Mouse (Mus musculus): Measurements from ENCODE around the gene Cdkn3.

GRCm38 (mm10) chr14:46755851-46756250, 4.5 kb upstream of the Cdkn3 start:
- TF ChIP-seq CTCF (IDR thresholded peaks at IDR 0.05; ENCODE audit: borderline replicate concordance, insufficient read depth, low read depth, low read length) (no peak), POLR2A (IDR thresholded peaks at IDR 0.05; ENCODE audit: borderline replicate concordance, insufficient read depth, low read length) (no peak)
